In genomic region chr6:117938951-117939350, GRCm38 (mm10) we compare ENCODE assay signal across 20 mouse cellular contexts. TPM values are rescaled to one million over a fixed set of nuclear protein-coding genes. Genes with fewer than 3 reads are reported as not detected.
DNase-seq lines count a peak whose midpoint lies in the region; ATAC-seq and TF ChIP-seq lines count a peak whose summit lies in the region.
"Had no signal": no experiment of that assay in that cellular context is flagged by ENCODE, and none has a peak within 500 bp of the region (broad histone marks: within the 10 kb centered on the region; RNA-seq: fewer than 3 reads in every experiment).

No protein-coding gene starts in this region.

- H3K4me2 ChIP-seq in forebrain, embryonic 16.5 days (ENCODE audit: low read length), result no peak overlapping the region
- H3K4me2 ChIP-seq in forebrain, embryonic 11.5 days (ENCODE audit: low read depth, low read length, severe bottlenecking), result no peak overlapping the region
- H3K4me2 ChIP-seq: embryonic facial prominence, embryonic 12.5 days; limb, embryonic 15.5 days; midbrain, embryonic 15.5 days had no signal

- no peaks in the 10 kb centered on the region for H3K27me3 ChIP-seq in forebrain, embryonic 16.5 days (replicated peaks; ENCODE audit: control insufficient read depth, insufficient read depth, low read length)
- no peaks in the 10 kb centered on the region for H3K27me3 ChIP-seq in forebrain, embryonic 11.5 days (ENCODE audit: control insufficient read depth, insufficient read depth, low read length)
- H3K27me3 ChIP-seq in cerebellum, adult 2 months (ENCODE audit: control insufficient read depth, insufficient read depth, low read length), result no peaks in the 10 kb centered on the region
- H3K27me3 ChIP-seq: embryonic facial prominence, embryonic 12.5 days; limb, embryonic 15.5 days; midbrain, embryonic 15.5 days had no signal

- H3K4me1 ChIP-seq in forebrain, embryonic 16.5 days (replicated peaks; ENCODE audit: control insufficient read depth, insufficient read depth, low read length), result no peaks in the 10 kb centered on the region
- no peaks in the 10 kb centered on the region for H3K4me1 ChIP-seq in forebrain, embryonic 11.5 days (replicated peaks; ENCODE audit: control insufficient read depth, insufficient read depth, low read length)
- H3K4me1 ChIP-seq in cerebellum, adult 2 months (ENCODE audit: control insufficient read depth, insufficient read depth, low read length), result peaks cover 14% of the 10 kb centered on the region
- H3K4me1 ChIP-seq: embryonic facial prominence, embryonic 12.5 days; megakaryocyte, embryonic 14.5 days; midbrain, embryonic 15.5 days had no signal

- TF ChIP-seq POLR2A in cerebellum, adult 2 months (IDR thresholded peaks at IDR 0.05; ENCODE audit: borderline replicate concordance, insufficient read depth, low read length), result no peak

- 76% methylated on average over 10 of the region's 10 CpGs for WGBS in forebrain, embryonic 16.5 days
- WGBS in forebrain, embryonic 11.5 days, result 92% methylated on average over 10 of the region's 10 CpGs
- 34% methylated on average over 10 of the region's 10 CpGs for WGBS in cerebellum, adult 2 months

- no peak overlapping the region for H3K27ac ChIP-seq in forebrain, embryonic 16.5 days (ENCODE audit: low read length)
- no peak overlapping the region for H3K27ac ChIP-seq in forebrain, embryonic 11.5 days (ENCODE audit: low read depth, low read length)
- peak overlapping the region; percentile 42; the same call in 1 of the 2 replicates for H3K27ac ChIP-seq in left cerebral cortex, adult 2 months
- H3K27ac ChIP-seq in cerebellum, adult 2 months (ENCODE audit: insufficient read depth, low read length), result no peak overlapping the region
- H3K27ac ChIP-seq: embryonic facial prominence, embryonic 12.5 days; kidney, postnatal 0 days; limb, embryonic 15.5 days; midbrain, embryonic 15.5 days had no signal

- DNase-seq in forebrain, embryonic 11.5 days (ENCODE audit: low spot score), result no peak
- no peak for DNase-seq in left cerebral cortex, adult 2 months (ENCODE audit: extremely low spot score in 1 of 2, low spot score in 2 of 2)
- no peak for DNase-seq in left cerebral cortex, postnatal 4 days
- DNase-seq in cerebellum, adult 2 months, result peak; percentile 44 to 70
- DNase-seq in layer of hippocampus, adult 9-10 months (ENCODE audit: low spot score), result peak; percentile 42
- DNase-seq: adrenal gland, postnatal 10 days; B cell, adult 2 months; heart, postnatal 4 days; kidney, adult 11 months; lung, postnatal 14 days had no signal

- ATAC-seq in forebrain, embryonic 16.5 days, result peak; percentile 36
- no peak for ATAC-seq in forebrain, embryonic 11.5 days (replicated peaks; ENCODE audit: low FRiP score)
- ATAC-seq in granulocyte monocyte progenitor cell, adult 5-6 weeks (replicated peaks; ENCODE audit: poor library complexity, severe bottlenecking), result no peak
- ATAC-seq: hindbrain, embryonic 16.5 days; midbrain, embryonic 15.5 days had no signal

- intact Hi-C loops in left cerebral cortex, adult 2 months (cut with DNase I), result no loop called here
- intact Hi-C loops in left cerebral cortex, postnatal 4 days (cut with DNase I), result loop anchor here (10.0 kb wide), 2 partner anchors 66 to 156 kb away; no protein-coding TSS in a partner anchor

- no peaks in the 10 kb centered on the region for H3K36me3 ChIP-seq in forebrain, embryonic 16.5 days (ENCODE audit: control insufficient read depth, insufficient read depth)
- no peaks in the 10 kb centered on the region for H3K36me3 ChIP-seq in forebrain, embryonic 11.5 days (ENCODE audit: control insufficient read depth, insufficient read depth, low read length)
- H3K36me3 ChIP-seq: embryonic facial prominence, embryonic 12.5 days; limb, embryonic 15.5 days; midbrain, embryonic 15.5 days had no signal

- H3K4me3 ChIP-seq in forebrain, embryonic 16.5 days (replicated peaks; ENCODE audit: low read length), result no peak overlapping the region
- H3K4me3 ChIP-seq in forebrain, embryonic 11.5 days (ENCODE audit: low read depth, low read length), result no peak overlapping the region
- H3K4me3 ChIP-seq in left cerebral cortex, adult 2 months, result no peak overlapping the region
- no peak overlapping the region for H3K4me3 ChIP-seq in cerebellum, adult 2 months (replicated peaks; ENCODE audit: insufficient read depth, low read depth, low read length)
- H3K4me3 ChIP-seq: embryonic facial prominence, embryonic 12.5 days; limb, embryonic 15.5 days; megakaryocyte, embryonic 14.5 days; midbrain, embryonic 15.5 days had no signal

- no peaks in the 10 kb centered on the region for H3K9me3 ChIP-seq in forebrain, embryonic 16.5 days (ENCODE audit: control insufficient read depth, low read length)
- no peaks in the 10 kb centered on the region for H3K9me3 ChIP-seq in forebrain, embryonic 11.5 days (ENCODE audit: control insufficient read depth, low read length)
- H3K9me3 ChIP-seq: embryonic facial prominence, embryonic 12.5 days; limb, embryonic 15.5 days; megakaryocyte, embryonic 14.5 days; midbrain, embryonic 15.5 days had no signal

- H3K9ac ChIP-seq in forebrain, embryonic 16.5 days (replicated peaks; ENCODE audit: low read depth, low read length), result no peak overlapping the region
- no peak overlapping the region for H3K9ac ChIP-seq in forebrain, embryonic 11.5 days (ENCODE audit: low read length)
- H3K9ac ChIP-seq: embryonic facial prominence, embryonic 12.5 days; limb, embryonic 15.5 days; midbrain, embryonic 15.5 days had no signal

- no peak for TF ChIP-seq CTCF in left cerebral cortex, adult 2 months (IDR thresholded peaks at IDR 0.05)
- no peak for TF ChIP-seq CTCF in cerebellum, adult 2 months (IDR thresholded peaks at IDR 0.05; ENCODE audit: borderline replicate concordance, insufficient read depth, low read depth, low read length)

RNA-seq across cellular contexts. Expression of gene Fxyd4, which starts 1.5 kb away (rescaled TPM):
- polyA plus RNA-seq in forebrain, embryonic 16.5 days (2015; fragmentation: Nextera tagmentation; extraction: Ambion mirVana), result 1.5 and 3.5 TPM in 2 replicates
- 2.8 and 3.9 TPM in 2 replicates for polyA plus RNA-seq in forebrain, embryonic 11.5 days (2014; fragmentation: Nextera tagmentation; extraction: Ambion mirVana)
- total RNA-seq in left cerebral cortex, adult 2 months (2021), result not detected
- not detected for total RNA-seq in left cerebral cortex, postnatal 4 days (2021)
- polyA plus RNA-seq in cerebellum, adult 2 months (2012; rRNA removed), result not detected in 2 replicates
- not detected in 2 replicates for total RNA-seq in granulocyte monocyte progenitor cell, adult 5-6 weeks (2014; fragmentation: Nextera tagmentation)
- not detected in 2 replicates for total RNA-seq in granulocyte monocyte progenitor cell, adult 5-6 weeks (2017)
- total RNA-seq: adrenal gland, postnatal 10 days; gastrocnemius, adult 18-20 months; heart, postnatal 4 days; left cerebral cortex, adult 8-10 months had no signal

RNA-seq across cellular contexts. Expression of gene Hnrnpf, which starts 38.8 kb away (rescaled TPM):
- 366 and 411 TPM in 2 replicates for polyA plus RNA-seq in forebrain, embryonic 16.5 days (2015; fragmentation: Nextera tagmentation; extraction: Ambion mirVana)
- 782 and 811 TPM in 2 replicates for polyA plus RNA-seq in forebrain, embryonic 11.5 days (2014; fragmentation: Nextera tagmentation; extraction: Ambion mirVana)
- total RNA-seq in left cerebral cortex, adult 2 months (2021), result 100 to 1,000 TPM; 111 to 116 TPM
- total RNA-seq in left cerebral cortex, postnatal 4 days (2021), result 100 to 1,000 TPM; 201 to 220 TPM
- 119 and 129 TPM in 2 replicates for polyA plus RNA-seq in cerebellum, adult 2 months (2012; rRNA removed)
- total RNA-seq in granulocyte monocyte progenitor cell, adult 5-6 weeks (2014; fragmentation: Nextera tagmentation), result 691 and 695 TPM in 2 replicates
- 1,315 and 1,367 TPM in 2 replicates for total RNA-seq in granulocyte monocyte progenitor cell, adult 5-6 weeks (2017)

Comparison
In these comparisons a context has a peak if more than half of its experiments do, and no peak if none do; other contexts are left out.
1. DNase-seq: peak in cerebellum, adult 2 months (2 of 2) and layer of hippocampus, adult 9-10 months (single experiment); none in forebrain, embryonic 11.5 days (single experiment), left cerebral cortex, adult 2 months (0 of 2) and left cerebral cortex, postnatal 4 days (single experiment).